Mouse (Mus musculus) lung, embryonic 16.5 days (tissue): ENCODE data around the gene 1700012A03Rik. TPM values are rescaled to one million over a fixed set of nuclear protein-coding genes. Genes with fewer than 3 reads are reported as not detected.

Source experiments
- ATAC-seq: fragments of 200-750 bp; cut with Nextera tagmentation; 2 replicates; pipeline ENCODE4 v1.8.0; 2017; ENCODE audit warnings: low read depth, mild to moderate bottlenecking, moderate library complexity
- H3K27ac ChIP-seq: fragments of 300-500 bp; sonication (generic); 2 replicates; pipeline ENCODE4 v1.5.1; 2014; ENCODE audit warnings: mild to moderate bottlenecking, control low read depth, low read length
- H3K27me3 ChIP-seq: fragments of 300-500 bp; sonication (generic); 2 replicates; pipeline ENCODE4 v1.6.1; 2014; ENCODE audit warnings: low read depth, low read length, mixed read lengths; ENCODE audit not compliant: control insufficient read depth, insufficient read depth
- H3K36me3 ChIP-seq: fragments of 300-500 bp; sonication (generic); 2 replicates; pipeline ENCODE4 v1.6.1; 2014; ENCODE audit warnings: low read length; ENCODE audit not compliant: control insufficient read depth, insufficient read depth
- H3K4me1 ChIP-seq: fragments of 300-500 bp; sonication (generic); replicated peaks from 2 replicates; pipeline ENCODE4 v1.6.1; 2014; ENCODE audit warnings: low read length, mixed read lengths; ENCODE audit not compliant: control insufficient read depth, insufficient read depth
- H3K4me2 ChIP-seq: fragments of 300-500 bp; sonication (generic); 2 replicates; pipeline ENCODE4 v1.6.1; 2014; ENCODE audit warnings: low read depth, low read length, control low read depth
- H3K4me3 ChIP-seq: fragments of 300-500 bp; sonication (generic); 2 replicates; pipeline ENCODE4 v1.5.1; 2014; ENCODE audit warnings: mild to moderate bottlenecking, low read length, control low read depth
- H3K9ac ChIP-seq: fragments of 300-500 bp; sonication (generic); 2 replicates; pipeline ENCODE4 v1.6.1; 2014; ENCODE audit warnings: low read length, control low read depth
- H3K9me3 ChIP-seq: fragments of 300-500 bp; sonication (generic); 2 replicates; pipeline ENCODE4 v1.6.1; 2016; ENCODE audit warnings: low read length; ENCODE audit not compliant: control insufficient read depth
- WGBS: fragments of 180-500 bp; shearing (Covaris S2); extraction: QIAGEN DNeasy Blood & Tissue Kit; methylation state at CpG from one replicate; pipeline ENCODE4 v1.1.7; 2014; 5-methylcytosine and 5-hydroxymethylcytosine counted together
- polyA plus RNA-seq: library from polyadenylated mRNA; unstranded; fragments of >200 nt; fragmentation: Nextera tagmentation; extraction: Ambion mirVana; gene quantifications from 2 replicates; pipeline ENCODE4 v1.2.1, GENCODE M21; 2015

Gene 1700012A03Rik
- polyA plus RNA-seq: not detected in 2 replicates

- no peak for ATAC-seq
- H3K36me3 ChIP-seq: no peaks in the 10 kb centered on the region
- no peak within 1 kb of the TSS for H3K4me2 ChIP-seq
- H3K9ac ChIP-seq: no peak within 1 kb of the TSS
- H3K4me1 ChIP-seq: no peaks in the 10 kb centered on the region
- H3K4me3 ChIP-seq: no peak within 1 kb of the TSS
- 72% methylated on average over 3 of the region's 3 CpGs for WGBS
- H3K27me3 ChIP-seq: no peaks in the 10 kb centered on the region
- no peaks in the 10 kb centered on the region for H3K9me3 ChIP-seq
- no peak within 1 kb of the TSS for H3K27ac ChIP-seq
Observed at GRCm38 (mm10) chr6:32049951-32050345, at the start of gene 1700012A03Rik. TSS of gene 1700012A03Rik (plus strand) at chr6:32050246.

GRCm38 (mm10) chr6:32004228-32004627 lies 45.8 kb upstream of the 1700012A03Rik start:
- H3K4me1 ChIP-seq: no peaks in the 10 kb centered on the region
- ATAC-seq: no peak
- WGBS: 90% methylated on average over 10 of the region's 10 CpGs

GRCm38 (mm10) chr6:32005914-32006313 lies 44.1 kb upstream of the 1700012A03Rik start:
- H3K4me3 ChIP-seq: no peak overlapping the region
- H3K9me3 ChIP-seq: no peaks in the 10 kb centered on the region
- no peak overlapping the region for H3K9ac ChIP-seq
- no peaks in the 10 kb centered on the region for H3K36me3 ChIP-seq
- H3K27me3 ChIP-seq: no peaks in the 10 kb centered on the region
- no peak overlapping the region for H3K4me2 ChIP-seq
- peak; percentile 84 for ATAC-seq
- WGBS: 38% methylated on average over 2 of the region's 2 CpGs
- H3K4me1 ChIP-seq: no peaks in the 10 kb centered on the region
- H3K27ac ChIP-seq: no peak overlapping the region

More at GRCm38 (mm10) chr6:32004228-32004627, 45.8 kb upstream of the 1700012A03Rik start:
- Histone ChIP-seq H3K27me3 (no peaks in the 10 kb centered on the region), H3K9ac (no peak overlapping the region), H3K4me3 (no peak overlapping the region), H3K4me2 (no peak overlapping the region), H3K27ac (no peak overlapping the region), H3K36me3 (no peaks in the 10 kb centered on the region), H3K9me3 (no peaks in the 10 kb centered on the region)

GRCm38 (mm10) chr6:32006382-32006781 lies 43.7 kb upstream of the 1700012A03Rik start:
- Histone ChIP-seq H3K9me3 (no peaks in the 10 kb centered on the region), H3K4me2 (no peak overlapping the region), H3K27me3 (no peaks in the 10 kb centered on the region), H3K4me3 (no peak overlapping the region), H3K9ac (no peak overlapping the region), H3K27ac (no peak overlapping the region), H3K36me3 (no peaks in the 10 kb centered on the region), H3K4me1 (no peaks in the 10 kb centered on the region)
- WGBS: 58% methylated on average over 6 of the region's 6 CpGs
- peak; percentile 65 for ATAC-seq

GRCm38 (mm10) chr6:32007336-32007735 lies 42.7 kb upstream of the 1700012A03Rik start:
- H3K27me3 ChIP-seq: no peaks in the 10 kb centered on the region
- H3K4me3 ChIP-seq: no peak overlapping the region
- no peak for ATAC-seq
- WGBS: 89% methylated on average over 3 of the region's 3 CpGs
- H3K9me3 ChIP-seq: no peaks in the 10 kb centered on the region
- no peak overlapping the region for H3K9ac ChIP-seq
- H3K27ac ChIP-seq: no peak overlapping the region
- no peaks in the 10 kb centered on the region for H3K36me3 ChIP-seq
- H3K4me1 ChIP-seq: no peaks in the 10 kb centered on the region
- no peak overlapping the region for H3K4me2 ChIP-seq

- H3K27me3 ChIP-seq: no peaks in the 10 kb centered on the region
- no peak overlapping the region for H3K4me3 ChIP-seq
- no peaks in the 10 kb centered on the region for H3K36me3 ChIP-seq
- no peak for ATAC-seq
- no peak overlapping the region for H3K9ac ChIP-seq
- no peaks in the 10 kb centered on the region for H3K9me3 ChIP-seq
- H3K4me2 ChIP-seq: no peak overlapping the region
- peak overlapping the region; percentile 14; the same call in 1 of the 2 replicates for H3K27ac ChIP-seq
- peaks cover 8% of the 10 kb centered on the region for H3K4me1 ChIP-seq
- WGBS: 56% methylated on average over 7 of the region's 7 CpGs
Observed at GRCm38 (mm10) chr6:32016841-32017240, 33.2 kb upstream of the 1700012A03Rik start.

GRCm38 (mm10) chr6:32017406-32018104 lies 32.5 kb upstream of the 1700012A03Rik start:
- Histone ChIP-seq H3K27ac (peak overlapping the region; percentile 14; the same call in 1 of the 2 replicates), H3K36me3 (no peaks in the 10 kb centered on the region), H3K27me3 (no peaks in the 10 kb centered on the region), H3K9ac (no peak overlapping the region), H3K4me1 (peaks cover 8% of the 10 kb centered on the region), H3K4me3 (no peak overlapping the region), H3K4me2 (no peak overlapping the region), H3K9me3 (no peaks in the 10 kb centered on the region)
- 43% methylated on average over 14 of the region's 14 CpGs for WGBS
- ATAC-seq: peak; percentile 86

- H3K4me3 ChIP-seq: no peak overlapping the region
- peak; percentile 83 for ATAC-seq
- 35% methylated on average over 5 of the region's 5 CpGs for WGBS
- H3K4me2 ChIP-seq: no peak overlapping the region
- no peak overlapping the region for H3K9ac ChIP-seq
- H3K27ac ChIP-seq: no peak overlapping the region
- no peaks in the 10 kb centered on the region for H3K27me3 ChIP-seq
- no peaks in the 10 kb centered on the region for H3K36me3 ChIP-seq
- peaks cover 8% of the 10 kb centered on the region for H3K4me1 ChIP-seq
- no peaks in the 10 kb centered on the region for H3K9me3 ChIP-seq
Observed at GRCm38 (mm10) chr6:32018105-32018446, 32.0 kb upstream of the 1700012A03Rik start.

- no peaks in the 10 kb centered on the region for H3K36me3 ChIP-seq
- H3K4me1 ChIP-seq: peaks cover 4% of the 10 kb centered on the region
- H3K4me3 ChIP-seq: no peak overlapping the region
- H3K27me3 ChIP-seq: no peaks in the 10 kb centered on the region
- ATAC-seq: no peak
- no peak overlapping the region for H3K27ac ChIP-seq
- no peaks in the 10 kb centered on the region for H3K9me3 ChIP-seq
- WGBS: 74% methylated on average over 10 of the region's 10 CpGs
- no peak overlapping the region for H3K4me2 ChIP-seq
- no peak overlapping the region for H3K9ac ChIP-seq
Observed at GRCm38 (mm10) chr6:32021853-32022536, 28.1 kb upstream of the 1700012A03Rik start.
